Mouse (Mus musculus) hindbrain, embryonic 13.5 days (tissue): ENCODE measurements around the gene Asgr2. TPM values are rescaled to one million over a fixed set of nuclear protein-coding genes. Genes with fewer than 3 reads are reported as not detected.

Experiments used
- ATAC-seq: fragments of 200-750 bp; cut with Nextera tagmentation; 2 replicates; pipeline ENCODE4 v1.8.0; 2017; ENCODE audit warnings: moderate TSS enrichment; ENCODE audit not compliant: low FRiP score
- H3K27ac ChIP-seq: fragments of 300-500 bp; sonication (generic); 2 replicates; pipeline ENCODE4 v1.5.1; 2015; ENCODE audit warnings: inconsistent platforms, mild to moderate bottlenecking, moderate library complexity
- H3K27me3 ChIP-seq: fragments of 300-500 bp; sonication (generic); 2 replicates; pipeline ENCODE4 v1.6.1; 2015; ENCODE audit warnings: mild to moderate bottlenecking, inconsistent platforms
- H3K36me3 ChIP-seq: fragments of 300-500 bp; sonication (generic); 2 replicates; pipeline ENCODE4 v1.6.1; 2015; ENCODE audit warnings: mild to moderate bottlenecking, inconsistent platforms
- H3K4me1 ChIP-seq: fragments of 300-500 bp; sonication (generic); replicated peaks from 2 replicates; pipeline ENCODE4 v1.6.1; 2015; ENCODE audit warnings: inconsistent platforms
- H3K4me2 ChIP-seq: fragments of 300-500 bp; sonication (generic); 2 replicates; pipeline ENCODE4 v1.6.1; 2015; ENCODE audit warnings: inconsistent platforms, mild to moderate bottlenecking, moderate library complexity
- H3K4me3 ChIP-seq: fragments of 300-500 bp; sonication (generic); 2 replicates; pipeline ENCODE4 v1.5.1; 2015; ENCODE audit warnings: mild to moderate bottlenecking, inconsistent platforms
- H3K9ac ChIP-seq: fragments of 300-500 bp; sonication (generic); 2 replicates; pipeline ENCODE4 v1.6.1; 2015; ENCODE audit warnings: mild to moderate bottlenecking, inconsistent platforms
- H3K9me3 ChIP-seq: fragments of 300-500 bp; sonication (generic); 2 replicates; pipeline ENCODE4 v1.6.1; 2016; ENCODE audit warnings: inconsistent platforms
- WGBS: fragments of 180-500 bp; shearing (Covaris S2); methylation state at CpG from one replicate; pipeline ENCODE4 v1.1.7; 2015; 5-methylcytosine and 5-hydroxymethylcytosine counted together
- polyA plus RNA-seq: library from polyadenylated mRNA; unstranded; fragments of >200 nt; fragmentation: Nextera tagmentation; extraction: Ambion mirVana; gene quantifications from 2 replicates; pipeline ENCODE4 v1.2.1, GENCODE M21; 2015

Gene Asgr2
- polyA plus RNA-seq, result not detected in 2 replicates

- Histone ChIP-seq H3K36me3 (no peaks in the 10 kb centered on the region), H3K9me3 (no peaks in the 10 kb centered on the region), H3K4me2 (no peak within 1 kb of the TSS), H3K27ac (no peak within 1 kb of the TSS), H3K27me3 (no peaks in the 10 kb centered on the region), H3K9ac (no peak within 1 kb of the TSS), H3K4me1 (no peaks in the 10 kb centered on the region), H3K4me3 (no peak within 1 kb of the TSS)
- ATAC-seq, result no peak
- 80% methylated on average over 12 of the region's 12 CpGs for WGBS
Measured at GRCm38 (mm10) chr11:70091986-70092783, at the start of gene Asgr2. TSS of gene Asgr2 (plus strand) at chr11:70092644.

DNA sequence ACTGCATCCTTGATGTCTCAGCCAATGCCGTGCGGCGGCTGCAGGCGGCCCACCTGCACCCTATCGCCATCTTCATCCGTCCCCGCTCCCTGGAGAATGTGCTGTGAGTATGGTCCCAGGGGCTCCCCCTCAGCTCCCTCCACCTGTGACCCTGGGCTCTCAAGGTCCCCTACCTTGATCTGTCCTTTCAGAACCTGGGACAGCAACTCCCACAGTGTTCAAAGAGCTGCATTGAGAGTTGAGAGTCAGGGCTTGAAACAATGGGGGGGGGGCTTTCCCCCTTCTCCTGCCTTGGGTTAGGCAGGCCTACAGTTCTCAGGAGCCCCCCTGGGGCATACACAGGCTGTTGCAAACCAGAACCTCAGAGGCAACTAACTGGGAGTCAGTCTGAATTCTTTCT lies 48.8 kb upstream of the Asgr2 start:
- WGBS, result 78% methylated on average over 7 of the region's 7 CpGs
- Histone ChIP-seq H3K4me3 (no peak overlapping the region), H3K9ac (no peak overlapping the region), H3K4me2 (no peak overlapping the region), H3K27ac (no peak overlapping the region), H3K36me3 (peaks cover 70% of the 10 kb centered on the region), H3K9me3 (no peaks in the 10 kb centered on the region), H3K4me1 (no peaks in the 10 kb centered on the region), H3K27me3 (no peaks in the 10 kb centered on the region)
- no peak for ATAC-seq

DNA sequence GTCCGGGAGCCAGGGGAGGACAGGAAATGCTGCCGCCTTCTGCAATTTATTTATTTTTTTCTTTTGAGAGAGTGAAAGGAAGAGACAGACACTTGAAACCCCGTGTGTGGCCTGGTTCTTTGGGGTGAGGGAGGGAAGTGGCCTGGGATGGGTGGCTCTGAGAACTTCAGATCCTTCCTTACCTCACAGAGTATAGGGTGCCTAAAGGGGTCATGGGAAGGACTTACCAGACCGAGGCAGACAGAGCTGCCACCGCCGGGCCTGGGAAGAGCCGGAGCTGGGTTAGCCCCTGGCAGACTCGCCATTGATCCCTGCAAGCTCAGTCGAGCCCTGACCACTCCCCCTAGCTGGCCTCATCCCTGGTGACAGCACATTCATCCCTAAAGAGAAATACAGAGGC lies 47.0 kb upstream of the Asgr2 start:
- Histone ChIP-seq H3K27ac (no peak overlapping the region), H3K9me3 (no peaks in the 10 kb centered on the region), H3K4me3 (no peak overlapping the region), H3K27me3 (no peaks in the 10 kb centered on the region), H3K4me1 (no peaks in the 10 kb centered on the region), H3K4me2 (no peak overlapping the region), H3K9ac (peak overlapping the region; percentile 39; the same call in 1 of the 2 replicates), H3K36me3 (peaks cover 54% of the 10 kb centered on the region)
- WGBS, result 32% methylated on average over 9 of the region's 9 CpGs
- no peak for ATAC-seq

- Histone ChIP-seq H3K27me3 (no peaks in the 10 kb centered on the region), H3K9me3 (no peaks in the 10 kb centered on the region), H3K9ac (no peak overlapping the region), H3K4me2 (no peak overlapping the region), H3K36me3 (peaks cover 16% of the 10 kb centered on the region), H3K4me3 (no peak overlapping the region), H3K4me1 (no peaks in the 10 kb centered on the region), H3K27ac (no peak overlapping the region)
- ATAC-seq, result no peak
- WGBS, result 68% methylated on average over 6 of the region's 6 CpGs
Measured at GRCm38 (mm10) chr11:70049366-70049765, 43.1 kb upstream of the Asgr2 start.

DNA sequence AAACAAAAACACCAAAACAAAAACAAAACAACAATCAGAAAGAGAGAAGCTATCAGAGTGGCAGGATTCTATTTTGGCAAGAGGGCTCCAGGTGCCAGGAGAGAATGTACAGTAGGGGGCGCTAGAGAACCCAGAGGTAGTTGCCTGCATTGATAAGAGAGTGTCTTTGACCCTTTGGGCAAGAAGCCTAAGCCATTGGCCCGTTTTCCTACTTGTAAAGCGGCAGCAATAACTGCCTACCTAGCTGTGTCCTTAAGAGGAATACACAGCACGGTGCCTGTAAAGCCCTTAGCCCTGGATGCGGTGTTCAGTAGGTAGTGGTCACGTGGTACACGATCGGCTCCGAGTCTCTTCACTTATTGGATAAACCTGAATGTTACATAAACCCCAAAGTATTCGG lies 42.6 kb upstream of the Asgr2 start:
- no peaks in the 10 kb centered on the region for H3K4me1 ChIP-seq
- no peaks in the 10 kb centered on the region for H3K9me3 ChIP-seq
- WGBS, result 68% methylated on average over 10 of the region's 10 CpGs
- H3K27me3 ChIP-seq, result 0 out of 2 replicates have a peak, but pooled peaks cover 3% of the 10 kb centered on the region
- H3K4me2 ChIP-seq, result no peak overlapping the region
- H3K36me3 ChIP-seq, result peaks cover 11% of the 10 kb centered on the region
- ATAC-seq, result no peak
- no peak overlapping the region for H3K27ac ChIP-seq
- no peak overlapping the region for H3K4me3 ChIP-seq
- no peak overlapping the region for H3K9ac ChIP-seq

DNA sequence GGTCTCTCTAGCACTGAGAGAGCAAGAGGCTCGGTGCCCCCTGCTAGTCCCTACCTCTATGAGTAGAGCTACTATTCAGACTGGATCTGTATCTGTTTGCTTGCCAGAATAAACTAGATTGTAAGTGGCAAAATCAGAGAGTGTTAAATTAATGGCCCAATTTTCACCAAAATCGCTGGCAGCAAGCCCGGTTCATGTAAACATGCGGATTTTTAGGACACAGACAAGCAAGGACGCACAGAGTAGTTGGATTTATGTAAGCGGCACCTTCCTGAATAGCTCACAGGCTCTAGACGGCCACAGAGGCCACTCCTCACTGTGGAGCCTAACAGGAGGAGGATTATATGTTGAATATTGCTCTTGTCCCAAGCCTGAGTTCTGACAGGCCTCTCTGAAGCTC lies 39.3 kb upstream of the Asgr2 start:
- no peaks in the 10 kb centered on the region for H3K9me3 ChIP-seq
- no peaks in the 10 kb centered on the region for H3K4me1 ChIP-seq
- no peaks in the 10 kb centered on the region for H3K36me3 ChIP-seq
- H3K27me3 ChIP-seq, result 0 out of 2 replicates have a peak, but pooled peaks cover 5% of the 10 kb centered on the region
- no peak overlapping the region for H3K4me2 ChIP-seq
- ATAC-seq, result no peak
- 75% methylated on average over 7 of the region's 7 CpGs for WGBS
- no peak overlapping the region for H3K27ac ChIP-seq
- no peak overlapping the region for H3K9ac ChIP-seq
- no peak overlapping the region for H3K4me3 ChIP-seq

- Histone ChIP-seq H3K27me3 (0 out of 2 replicates have a peak, but pooled peaks cover 5% of the 10 kb centered on the region), H3K4me1 (no peaks in the 10 kb centered on the region), H3K9ac (no peak within 1 kb of the TSS), H3K4me2 (no peak within 1 kb of the TSS), H3K9me3 (no peaks in the 10 kb centered on the region), H3K27ac (no peak within 1 kb of the TSS), H3K36me3 (no peaks in the 10 kb centered on the region), H3K4me3 (no peak within 1 kb of the TSS)
- 90% methylated on average over 10 of the region's 10 CpGs for WGBS
- ATAC-seq, result no peak
Measured at GRCm38 (mm10) chr11:70053898-70054570, 38.4 kb upstream of the Asgr2 start, which contains the start of gene Asgr1. TSS of gene Asgr1 (plus strand) at chr11:70054085.

DNA sequence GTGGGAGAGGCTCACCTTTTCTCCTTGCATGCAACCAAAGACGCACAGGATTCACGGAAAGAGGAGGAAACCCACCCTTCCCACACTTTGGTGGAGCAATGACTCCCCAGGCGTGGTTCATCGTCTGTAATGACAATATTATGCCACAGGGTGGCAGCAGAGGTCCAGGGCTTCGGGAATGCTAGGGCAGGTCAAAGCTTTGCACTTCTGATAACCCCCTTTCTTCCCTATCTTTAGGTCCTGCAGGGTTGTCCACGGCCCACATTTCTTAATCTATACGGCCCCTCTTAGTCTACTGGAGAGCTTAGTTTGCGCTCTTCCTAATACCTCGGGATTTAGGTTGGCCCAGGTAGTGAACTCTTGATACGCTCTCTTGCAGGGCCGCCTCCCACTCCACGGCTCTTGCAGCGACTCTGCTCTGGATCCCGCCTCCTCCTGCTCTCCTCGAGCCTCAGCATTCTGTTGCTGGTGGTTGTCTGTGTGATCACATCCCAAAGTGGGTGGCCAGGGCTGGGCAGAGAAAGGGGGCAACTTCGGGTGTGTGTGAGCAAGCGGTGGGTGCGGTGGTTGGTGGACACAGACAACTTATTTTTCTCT lies 36.7 kb upstream of the Asgr2 start:
- H3K9ac ChIP-seq, result no peak overlapping the region
- H3K27me3 ChIP-seq, result 0 out of 2 replicates have a peak, but pooled peaks cover 5% of the 10 kb centered on the region
- no peaks in the 10 kb centered on the region for H3K36me3 ChIP-seq
- no peaks in the 10 kb centered on the region for H3K9me3 ChIP-seq
- no peak overlapping the region for H3K4me3 ChIP-seq
- WGBS, result 29% methylated on average over 18 of the region's 18 CpGs
- H3K27ac ChIP-seq, result no peak overlapping the region
- H3K4me2 ChIP-seq, result 0 out of 2 replicates have a peak overlapping the region, but pooled peaks have one; percentile 13
- no peaks in the 10 kb centered on the region for H3K4me1 ChIP-seq
- ATAC-seq, result peak; percentile 39

DNA sequence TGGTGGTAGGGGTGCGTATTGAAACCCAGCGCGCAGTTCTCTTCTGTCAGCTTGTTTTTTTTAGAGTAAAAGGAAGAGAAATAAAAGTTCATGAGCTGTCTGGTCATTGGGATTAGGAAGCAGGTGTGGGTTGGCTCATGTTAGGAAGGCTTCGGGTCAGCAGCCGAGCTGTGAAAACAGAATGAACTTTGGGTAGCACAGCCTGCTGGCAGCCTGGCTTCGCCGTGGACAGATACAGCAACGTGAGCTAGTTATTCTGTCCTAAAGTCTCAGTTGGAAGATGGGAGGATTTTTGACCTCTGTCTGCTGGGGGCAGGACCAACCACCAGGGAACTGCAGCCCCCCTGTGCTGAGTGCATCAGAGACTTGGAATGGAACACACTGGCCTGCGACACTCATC lies 34.6 kb upstream of the Asgr2 start:
- 80% methylated on average over 9 of the region's 9 CpGs for WGBS
- ATAC-seq, result no peak
- no peaks in the 10 kb centered on the region for H3K9me3 ChIP-seq
- no peaks in the 10 kb centered on the region for H3K4me1 ChIP-seq
- H3K9ac ChIP-seq, result peak overlapping the region; percentile 43; the same call in 1 of the 2 replicates
- no peak overlapping the region for H3K27ac ChIP-seq
- H3K27me3 ChIP-seq, result 0 out of 2 replicates have a peak, but pooled peaks cover 5% of the 10 kb centered on the region
- no peaks in the 10 kb centered on the region for H3K36me3 ChIP-seq
- no peak overlapping the region for H3K4me3 ChIP-seq
- H3K4me2 ChIP-seq, result no peak overlapping the region

- 72% methylated on average over 6 of the region's 6 CpGs for WGBS
- no peak for ATAC-seq
- H3K36me3 ChIP-seq, result no peaks in the 10 kb centered on the region
- no peaks in the 10 kb centered on the region for H3K9me3 ChIP-seq
- H3K4me3 ChIP-seq, result no peak overlapping the region
- no peak overlapping the region for H3K4me2 ChIP-seq
- no peaks in the 10 kb centered on the region for H3K4me1 ChIP-seq
- no peak overlapping the region for H3K27ac ChIP-seq
- H3K27me3 ChIP-seq, result 0 out of 2 replicates have a peak, but pooled peaks cover 2% of the 10 kb centered on the region
- no peak overlapping the region for H3K9ac ChIP-seq
Measured at GRCm38 (mm10) chr11:70059930-70060329, 32.5 kb upstream of the Asgr2 start.

- Histone ChIP-seq H3K9me3 (no peaks in the 10 kb centered on the region), H3K4me2 (no peak overlapping the region), H3K36me3 (no peaks in the 10 kb centered on the region), H3K9ac (no peak overlapping the region), H3K27me3 (no peaks in the 10 kb centered on the region), H3K4me1 (peaks cover 3% of the 10 kb centered on the region; the same call in 1 of the 2 replicates), H3K27ac (no peak overlapping the region), H3K4me3 (no peak overlapping the region)
- 72% methylated on average over 3 of the region's 3 CpGs for WGBS
- ATAC-seq, result no peak
Measured at GRCm38 (mm10) chr11:70063053-70063452, 29.4 kb upstream of the Asgr2 start.

- H3K9ac ChIP-seq, result no peak overlapping the region
- H3K4me1 ChIP-seq, result peaks cover 6% of the 10 kb centered on the region; the same call in 1 of the 2 replicates
- no peak overlapping the region for H3K4me2 ChIP-seq
- H3K36me3 ChIP-seq, result no peaks in the 10 kb centered on the region
- no peak overlapping the region for H3K27ac ChIP-seq
- no peaks in the 10 kb centered on the region for H3K9me3 ChIP-seq
- WGBS, result 83% methylated on average over 4 of the region's 4 CpGs
- H3K4me3 ChIP-seq, result no peak overlapping the region
- no peaks in the 10 kb centered on the region for H3K27me3 ChIP-seq
- ATAC-seq, result no peak
Measured at GRCm38 (mm10) chr11:70066701-70067100, 25.7 kb upstream of the Asgr2 start.
